Mouse (Mus musculus) brain, embryonic 18.5 days (tissue): ENCODE measurements around the gene Dcun1d3.

Source experiments
- DNase-seq: peaks from one replicate; pipeline ENCODE4 v3.0.0-alpha.2; 2012; ENCODE audit warnings: low read depth, low spot score

The Dcun1d3 gene

DNA sequence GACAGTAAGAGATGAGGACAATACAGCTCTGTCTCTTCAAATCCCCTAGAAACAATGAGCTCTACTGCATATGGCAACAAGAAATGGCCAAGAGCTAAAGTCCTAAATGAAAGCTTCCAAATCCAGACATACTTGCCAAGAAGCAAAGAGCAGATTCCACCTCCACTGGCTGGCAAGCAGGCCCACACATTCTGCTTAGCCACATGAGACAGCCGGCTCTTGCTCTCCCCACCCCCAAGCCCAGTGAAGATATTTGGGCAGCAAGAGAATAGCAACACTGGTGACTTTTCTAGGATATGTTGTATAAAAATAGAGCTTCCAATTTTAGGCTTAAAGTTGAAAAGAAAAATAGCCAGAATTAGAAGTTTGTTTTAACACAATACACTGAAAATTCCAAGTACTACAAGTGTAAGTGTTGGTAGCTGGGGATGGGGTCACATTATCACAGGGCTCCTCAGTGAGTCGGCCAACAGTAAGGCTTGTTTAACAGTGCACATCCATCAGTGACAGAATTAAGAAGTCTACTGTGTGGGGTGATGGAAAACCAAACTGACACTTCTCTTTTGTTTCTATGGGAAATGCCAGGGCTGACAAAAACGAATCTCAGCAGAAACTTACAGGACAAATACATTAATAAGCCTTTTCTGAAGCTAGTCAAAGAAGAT, 20.2 kb downstream of the Dcun1d3 start:
- DNase-seq = no peak

DNA sequence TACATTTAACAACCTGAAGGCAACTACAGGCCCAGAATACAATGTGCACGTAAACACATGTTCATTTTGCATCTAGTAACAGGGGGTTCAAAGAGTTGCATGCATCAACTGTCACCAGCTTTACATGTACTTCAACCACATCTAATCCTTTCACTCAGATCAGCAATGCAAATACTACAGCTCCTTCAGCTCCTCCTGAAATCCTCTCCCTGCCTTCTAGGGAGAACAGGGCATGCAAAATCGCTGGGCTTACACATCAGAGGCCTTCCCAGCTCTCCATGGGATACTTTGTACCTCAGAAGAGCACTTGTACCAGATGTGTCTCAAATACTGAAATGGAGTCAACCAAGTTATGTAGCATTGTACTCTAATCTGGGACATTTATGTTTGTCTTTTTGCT, 23.0 kb downstream of the Dcun1d3 start:
- no peak for DNase-seq

DNA sequence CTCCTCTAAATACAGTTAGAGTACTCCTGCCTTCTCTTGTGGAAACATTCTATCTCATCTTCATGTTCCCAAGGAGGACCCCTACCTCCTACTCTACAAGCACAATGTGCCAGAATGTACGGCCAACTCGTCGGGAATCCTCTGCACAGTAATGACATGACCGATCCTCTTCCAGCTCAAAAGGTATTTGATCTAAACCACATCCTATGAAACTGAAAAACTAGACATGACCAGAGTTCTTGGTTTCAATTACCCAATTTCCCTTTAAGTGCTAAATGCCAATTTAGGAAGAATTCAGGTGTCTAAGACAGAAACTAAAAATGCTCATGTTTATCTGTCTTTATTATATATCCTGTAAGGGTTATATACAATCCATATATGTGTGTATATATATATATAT, 23.9 kb downstream of the Dcun1d3 start:
- DNase-seq = no peak

DNA sequence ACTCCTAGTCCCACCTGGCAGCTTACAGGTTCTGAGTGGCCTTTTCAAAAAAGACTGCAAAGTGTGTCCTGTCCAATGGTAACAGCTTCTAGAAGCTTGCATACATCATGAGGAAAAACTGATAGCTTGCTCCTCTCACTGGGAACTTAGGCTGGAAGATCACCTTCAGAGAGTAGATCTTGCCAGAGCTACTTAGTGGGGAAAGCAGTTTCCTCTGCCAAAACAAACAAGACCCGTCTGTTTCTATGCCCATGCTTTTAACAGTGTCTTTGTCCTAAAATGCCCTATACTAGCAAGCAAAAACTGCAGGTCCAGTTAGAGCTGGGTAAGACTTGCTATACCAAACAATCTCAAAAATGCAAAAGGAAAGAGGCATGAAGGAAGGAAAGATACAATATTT, 30.0 kb downstream of the Dcun1d3 start:
- DNase-seq = no peak

DNA sequence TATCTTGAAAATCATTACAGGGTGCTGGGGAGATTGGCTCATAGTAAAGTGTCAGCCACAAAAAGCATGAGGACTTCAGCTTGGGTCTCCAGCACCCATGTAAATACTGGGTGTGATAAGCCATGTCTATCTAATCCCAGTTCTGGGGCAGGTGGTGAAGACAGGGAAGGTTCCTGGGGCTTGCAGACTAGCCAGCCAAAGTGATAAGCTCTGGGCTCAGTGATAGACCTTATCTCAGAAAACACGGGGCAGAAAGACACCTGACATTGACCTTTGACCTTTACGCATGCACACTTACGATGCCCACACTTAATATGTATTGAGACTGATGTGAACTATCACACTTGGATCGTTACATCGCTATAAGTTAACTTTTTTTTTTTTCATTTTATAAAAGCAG, 31.6 kb downstream of the Dcun1d3 start:
- no peak for DNase-seq

DNA sequence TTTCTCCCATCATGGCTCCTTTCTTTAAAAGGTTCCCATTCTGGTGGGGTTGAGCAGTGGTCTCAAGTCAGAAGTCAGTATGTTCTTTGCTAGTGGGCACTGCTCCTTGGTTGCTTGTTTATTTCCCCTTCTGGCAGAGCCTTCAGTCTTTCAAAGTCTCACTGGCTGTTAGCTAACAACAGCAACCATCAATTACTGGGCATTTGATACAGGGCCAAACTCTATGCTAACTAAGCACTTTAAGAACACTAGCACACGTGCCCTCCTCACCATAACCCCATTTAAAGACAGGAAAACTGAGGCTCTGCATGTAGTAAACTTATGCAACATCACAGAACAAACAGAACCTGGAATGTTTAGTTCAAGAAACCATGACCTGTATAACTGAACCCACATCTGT, 33.9 kb downstream of the Dcun1d3 start:
- DNase-seq = no peak

DNA sequence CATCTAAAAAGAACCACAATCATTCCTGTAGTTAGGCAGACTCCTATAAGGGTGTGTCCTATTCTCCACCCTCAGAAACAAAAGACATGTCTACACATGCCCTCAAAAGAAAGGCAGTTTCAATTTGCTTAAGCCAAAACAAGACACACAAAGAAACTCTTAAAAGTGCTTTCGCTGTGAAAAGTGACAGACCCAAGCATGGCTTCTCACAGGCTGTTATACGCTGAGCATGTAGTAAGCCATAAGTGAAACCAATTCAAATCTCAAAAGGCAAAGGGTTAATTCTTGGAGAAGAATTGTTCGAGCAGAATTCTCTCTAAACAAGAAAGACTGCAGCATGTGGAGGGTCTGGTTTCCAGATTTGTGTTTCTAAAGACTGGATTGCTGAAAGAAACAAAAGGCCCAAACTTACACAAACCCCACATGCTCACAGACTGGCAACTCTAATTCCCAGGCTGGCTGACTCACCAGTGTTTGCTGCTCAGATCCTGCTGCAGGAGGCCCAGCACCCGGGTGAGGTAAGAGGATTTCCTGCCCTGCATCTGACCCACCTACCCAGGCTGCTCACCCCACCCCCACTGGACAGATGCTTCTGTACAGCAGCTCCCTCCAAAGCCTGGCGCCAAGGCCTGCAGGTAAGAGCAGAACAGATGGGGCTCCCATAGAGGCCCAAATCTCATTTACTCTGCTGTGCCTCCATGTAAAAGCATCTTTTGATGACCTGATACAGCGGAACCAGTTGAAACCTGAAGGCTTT, 34.6 kb downstream of the Dcun1d3 start:
- DNase-seq = peak; percentile 56

DNA sequence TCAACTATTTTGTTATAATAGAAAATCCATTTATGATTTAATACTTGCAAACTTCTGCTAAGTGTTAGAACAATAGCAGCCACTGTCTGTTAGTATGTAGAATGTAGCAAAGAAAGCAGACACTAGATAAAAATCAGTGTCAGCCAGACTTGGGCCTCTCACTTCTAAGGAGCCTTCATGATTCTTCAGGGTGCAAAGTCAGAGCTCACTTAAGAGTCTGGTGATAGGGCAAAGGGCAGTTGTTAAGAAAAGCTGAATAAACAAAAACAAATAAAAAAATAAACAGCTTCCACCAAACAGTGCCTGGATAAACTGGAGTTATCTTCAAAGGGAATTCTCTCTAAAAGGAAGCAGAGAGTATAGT, 35.1 kb downstream of the Dcun1d3 start:
- DNase-seq = no peak

DNA sequence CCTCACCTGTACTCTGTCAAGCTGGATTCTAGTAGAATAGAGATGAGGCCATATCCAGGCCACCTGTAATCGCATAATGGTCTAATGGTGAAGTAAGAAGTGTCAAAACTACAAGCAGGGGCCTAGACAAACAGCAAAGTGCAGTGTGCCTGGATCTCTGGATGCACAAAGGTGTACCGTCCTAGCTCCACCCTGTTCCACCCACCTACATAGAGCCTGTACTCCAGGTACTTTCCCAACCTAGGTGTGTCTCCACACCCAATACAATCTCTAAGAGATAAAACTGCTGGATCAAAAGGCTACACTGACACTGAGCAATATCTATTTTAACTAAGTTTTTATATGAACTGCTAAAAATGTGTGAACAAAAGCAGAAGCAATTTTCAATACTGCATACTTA, 35.5 kb downstream of the Dcun1d3 start:
- DNase-seq = no peak

DNA sequence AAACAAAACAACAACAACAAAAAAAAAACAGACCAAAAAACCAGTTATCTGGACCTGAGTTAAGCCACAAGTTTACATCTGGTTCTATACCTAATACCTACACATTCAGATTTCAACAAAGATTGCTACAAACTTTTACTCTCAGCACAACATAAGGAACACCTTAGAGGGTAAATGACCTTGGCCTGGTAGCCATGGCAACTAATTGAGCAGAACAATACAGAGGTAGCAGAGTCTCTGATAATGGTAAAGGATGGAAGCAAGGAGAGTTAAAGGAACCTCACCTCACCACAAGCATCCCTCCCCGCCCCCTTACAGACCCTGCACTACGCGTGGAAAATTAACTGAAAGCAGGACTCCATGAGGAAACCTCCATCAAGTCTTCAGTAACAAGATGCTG, 36.0 kb downstream of the Dcun1d3 start:
- DNase-seq = no peak

DNA sequence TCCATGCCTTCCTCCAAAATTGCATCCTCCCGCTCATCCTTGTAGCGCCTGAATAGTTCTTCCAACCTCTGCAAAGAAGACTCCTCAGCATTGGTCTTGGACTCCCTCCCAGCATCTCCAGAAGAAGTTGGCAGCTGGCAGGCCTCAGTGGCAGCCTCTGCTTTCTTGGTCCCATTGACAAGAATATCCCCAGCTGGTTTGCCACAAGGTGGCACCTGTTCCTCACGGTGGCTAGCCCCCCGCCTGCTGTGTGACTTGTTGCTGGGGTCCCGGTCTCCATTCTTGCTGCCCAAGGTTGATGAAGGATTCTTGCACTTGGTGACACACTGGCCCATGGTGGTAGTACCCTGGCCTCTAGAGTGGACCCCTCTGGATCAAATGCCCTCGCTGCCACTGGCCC, 36.6 kb downstream of the Dcun1d3 start:
- no peak for DNase-seq

DNA sequence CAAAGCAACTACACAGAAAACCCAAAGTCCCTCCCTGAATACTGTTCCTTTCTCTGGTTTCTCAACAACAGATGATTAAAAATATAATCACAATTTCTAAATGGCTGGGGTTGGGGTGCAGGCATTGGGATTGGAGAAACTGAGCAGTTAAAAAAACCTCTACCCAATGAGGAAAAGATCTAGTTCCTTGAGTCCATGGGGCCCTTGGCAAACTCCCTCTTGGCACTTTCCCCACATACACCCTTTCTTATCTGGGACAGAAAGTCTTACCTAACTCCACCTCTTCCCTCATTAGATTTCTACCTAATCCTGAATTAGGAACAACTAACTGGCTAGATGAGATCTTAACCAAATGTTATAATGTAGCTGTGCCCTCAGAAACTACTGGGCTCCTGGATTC, 41.1 kb downstream of the Dcun1d3 start:
- no peak for DNase-seq

DNA sequence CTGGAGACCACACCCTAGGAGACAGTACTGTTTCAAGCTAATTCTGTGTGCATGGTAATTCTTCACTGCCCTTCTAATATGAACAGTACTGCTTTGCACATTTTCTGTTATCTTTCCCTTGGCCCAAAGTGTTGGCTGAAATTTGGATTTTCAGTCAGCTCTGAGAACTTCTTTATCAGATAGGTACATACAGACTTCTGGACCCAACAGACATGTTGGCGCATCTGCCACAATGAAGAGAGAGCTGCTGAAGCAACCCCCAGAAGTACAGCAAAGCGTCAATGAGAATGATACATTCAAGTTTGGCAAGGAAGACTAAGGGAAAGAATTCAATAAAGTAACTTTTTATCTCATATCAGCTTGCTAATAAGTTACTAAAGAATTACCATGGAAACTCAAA, 41.7 kb downstream of the Dcun1d3 start:
- DNase-seq = no peak

DNA sequence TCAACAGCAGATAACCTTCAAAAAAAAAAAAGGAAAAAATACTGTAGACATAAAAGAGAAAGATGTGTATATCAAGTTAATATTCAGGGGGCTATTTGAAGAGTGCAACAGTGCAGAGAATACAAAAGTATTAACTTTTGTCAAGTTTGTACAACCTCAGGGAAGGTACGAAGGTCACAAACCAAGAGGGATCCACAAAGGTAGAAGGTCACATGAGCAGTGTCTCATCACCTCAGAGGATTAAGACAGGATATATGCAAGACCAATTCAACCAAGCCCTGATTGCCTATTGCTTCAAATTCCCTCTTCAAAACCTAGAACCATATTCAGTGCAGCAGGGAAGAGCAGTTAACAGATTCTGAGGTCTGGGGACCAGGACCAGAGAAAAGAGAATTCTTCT, 42.9 kb downstream of the Dcun1d3 start:
- no peak for DNase-seq

DNA sequence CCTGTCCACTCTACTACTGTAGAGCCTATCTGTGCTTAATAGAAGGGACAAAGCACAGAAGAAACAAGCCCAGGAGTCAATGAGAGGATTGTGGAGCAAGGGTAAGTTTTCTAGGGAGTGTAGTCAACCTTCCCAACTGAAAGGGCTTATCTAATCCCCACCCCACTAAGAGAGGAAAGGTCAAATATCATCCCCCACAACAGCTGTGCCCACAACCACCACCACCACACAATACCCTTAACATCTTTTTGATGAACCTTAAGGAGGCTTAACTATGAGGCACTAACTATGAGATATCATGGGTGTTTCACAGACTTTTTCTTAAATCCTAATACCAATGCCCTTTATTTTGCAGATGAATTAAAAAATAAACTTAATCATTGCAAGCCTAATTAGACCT, 43.6 kb downstream of the Dcun1d3 start:
- no peak for DNase-seq

DNA sequence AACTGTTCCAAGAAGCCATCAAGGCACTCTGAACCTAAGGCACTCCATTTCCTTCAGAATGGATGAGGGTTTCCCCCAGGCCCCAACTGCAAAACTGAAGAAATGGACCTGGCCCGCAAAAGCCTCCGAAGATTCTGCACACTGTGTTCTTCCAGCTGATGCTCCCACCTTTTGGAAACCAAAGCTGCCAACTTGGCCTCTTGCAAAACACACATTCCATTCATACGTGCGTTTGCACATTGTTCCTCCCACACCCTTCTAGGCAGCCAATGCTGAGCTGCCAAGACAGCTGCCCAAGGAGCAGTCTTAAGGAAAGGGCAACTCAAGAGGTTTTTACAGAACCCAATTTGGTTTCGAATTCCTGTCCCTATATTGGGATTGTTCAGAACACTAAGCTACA, 45.4 kb downstream of the Dcun1d3 start:
- DNase-seq = no peak

DNA sequence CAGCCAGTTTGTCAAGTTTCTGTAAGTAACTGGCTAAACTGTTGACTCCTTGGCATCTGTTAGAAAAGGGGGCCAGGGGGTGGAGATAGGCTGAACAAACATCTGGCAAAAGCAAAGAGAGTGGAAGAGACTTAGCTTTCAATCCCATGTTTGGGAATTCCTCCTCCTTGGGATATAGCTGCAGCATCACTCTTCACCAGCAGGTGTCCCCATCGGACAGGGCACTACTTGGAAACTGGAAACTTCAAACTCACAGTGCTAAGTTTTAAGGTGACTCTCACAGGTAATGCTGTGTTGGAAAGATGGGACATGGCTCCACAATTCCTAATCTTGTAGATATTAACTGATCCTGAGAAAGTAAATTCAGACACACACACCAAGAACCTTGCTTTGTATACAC, 47.0 kb downstream of the Dcun1d3 start:
- DNase-seq = peak; percentile 8

DNA sequence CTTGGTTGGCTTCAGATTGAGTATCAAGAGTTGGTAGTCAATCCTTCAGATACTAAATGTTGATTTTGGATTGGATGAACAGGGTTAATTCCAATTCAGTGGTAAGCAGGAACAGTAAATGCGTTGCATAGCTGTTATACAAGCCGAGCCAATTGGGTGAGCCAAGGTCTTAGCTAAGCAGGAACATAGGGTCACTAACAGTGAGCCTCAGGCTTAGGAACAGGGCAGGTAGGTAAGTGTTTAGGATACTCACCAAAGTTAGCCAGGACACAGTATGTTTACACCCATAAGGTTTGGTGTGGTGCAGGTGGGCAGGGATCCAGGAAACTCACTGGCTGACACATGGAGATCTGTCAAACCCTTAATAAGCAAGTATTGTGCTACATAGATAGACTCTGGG, 48.7 kb downstream of the Dcun1d3 start:
- DNase-seq = no peak

DNA sequence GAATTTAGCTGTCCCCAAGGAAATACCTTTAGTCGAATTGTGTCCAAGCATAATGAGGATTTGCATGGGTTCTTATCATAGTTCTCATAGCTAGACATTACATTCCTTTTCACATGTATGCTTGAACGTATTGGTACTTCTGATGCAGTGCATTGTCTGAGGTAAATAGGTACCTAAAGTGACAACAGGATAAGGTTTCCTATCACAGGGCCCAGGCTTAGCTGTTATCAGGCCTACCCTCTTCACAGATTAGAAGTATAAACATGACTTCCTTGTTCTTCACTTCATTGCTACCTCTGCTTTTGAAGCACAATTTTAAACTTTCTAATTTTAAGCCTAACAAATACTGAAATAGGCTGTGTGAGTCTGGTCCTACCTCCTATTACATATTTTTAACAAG, 50.6 kb downstream of the Dcun1d3 start:
- no peak for DNase-seq

DNA sequence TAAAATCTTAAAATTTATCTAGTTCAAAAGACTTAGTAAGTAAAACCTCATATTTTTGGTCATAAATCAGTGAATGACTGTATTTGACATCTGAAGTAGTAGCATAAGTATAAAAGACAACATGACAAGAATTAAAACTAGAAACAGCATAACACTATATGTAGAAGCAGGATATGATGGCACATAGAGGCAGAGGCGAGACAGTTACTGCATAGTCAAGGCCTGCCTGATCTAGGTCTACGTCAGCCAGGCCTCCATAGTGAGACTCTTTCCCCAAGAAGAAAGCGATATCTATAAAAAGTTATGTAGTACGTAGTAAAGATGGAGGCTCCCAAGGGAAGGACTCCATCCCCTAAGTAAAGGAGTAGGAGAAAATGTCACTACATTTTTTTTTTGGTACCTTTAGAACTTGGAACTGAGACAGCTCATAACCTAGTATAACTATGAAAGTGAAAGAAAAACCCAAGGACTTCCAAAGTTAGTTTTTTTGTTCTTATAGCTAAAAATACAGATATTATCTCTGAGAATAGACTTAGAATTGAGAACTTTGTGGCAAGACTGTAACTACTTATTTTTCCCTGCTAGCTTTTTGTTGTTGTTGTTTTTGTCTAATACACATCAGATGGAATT, 54.2 kb downstream of the Dcun1d3 start:
- DNase-seq = no peak

DNA sequence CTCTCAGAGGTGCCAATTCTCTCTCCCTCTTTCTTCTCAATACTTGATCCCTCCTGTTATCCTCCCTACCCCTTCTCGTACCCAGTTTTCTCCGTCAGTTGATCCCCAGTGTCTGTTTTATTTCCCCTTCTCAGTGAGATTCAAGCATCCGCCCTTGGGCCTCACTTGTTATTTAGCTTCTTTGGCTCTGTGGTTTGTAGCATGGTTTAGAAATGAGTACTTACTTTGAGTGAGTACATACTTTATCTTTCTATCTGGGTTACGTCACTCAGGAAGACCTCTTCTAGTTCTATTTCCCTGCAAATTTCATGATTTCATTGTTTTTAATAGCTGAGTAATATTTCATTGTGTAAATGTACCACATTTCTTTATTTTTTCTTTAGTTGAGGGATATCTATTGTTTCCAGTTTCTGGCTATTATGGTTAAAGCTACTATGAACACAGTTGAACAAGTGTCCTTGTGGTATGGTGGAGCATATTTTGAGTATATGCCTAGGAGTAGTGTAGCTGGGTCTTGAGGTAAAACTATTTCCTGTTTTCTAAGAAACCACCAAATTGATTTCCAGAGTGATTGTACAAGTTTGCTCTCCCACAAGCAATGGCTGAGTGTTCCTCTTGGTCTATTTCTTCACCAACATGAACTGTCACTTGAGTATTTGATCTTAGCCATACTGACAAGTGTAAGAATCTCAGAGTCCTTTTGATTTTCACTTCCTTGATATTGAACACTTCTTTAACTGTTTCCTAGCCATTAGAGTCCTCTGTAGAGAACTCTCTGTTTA, 59.9 kb downstream of the Dcun1d3 start:
- no peak for DNase-seq

DNA sequence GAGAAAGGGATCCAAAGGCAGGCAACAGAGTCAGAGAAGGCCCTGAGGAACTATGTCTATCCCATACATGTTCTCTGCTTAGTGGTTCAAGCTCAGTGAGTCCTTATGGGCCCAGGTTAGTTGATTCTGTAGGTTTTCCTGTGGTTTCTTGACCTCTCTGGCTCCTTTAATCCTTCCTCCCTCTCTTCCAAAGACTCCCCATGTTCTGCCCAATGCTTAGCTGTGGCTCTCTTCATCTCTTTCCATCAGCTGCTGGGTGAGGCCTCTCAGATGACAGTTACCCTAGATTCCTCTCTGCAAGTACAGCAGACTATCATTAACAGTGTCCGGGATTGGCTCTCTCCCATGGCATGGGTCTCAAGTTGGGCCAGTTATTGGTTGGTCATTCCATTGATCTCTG, 60.7 kb downstream of the Dcun1d3 start:
- no peak for DNase-seq
